Mouse (Mus musculus) lung, postnatal 14 days (tissue): Measurements from ENCODE around the gene Ltbp1.

Experiments used
- DNase-seq: peaks from one replicate; pipeline ENCODE4 v3.0.0; 2021

Gene Ltbp1

DNA sequence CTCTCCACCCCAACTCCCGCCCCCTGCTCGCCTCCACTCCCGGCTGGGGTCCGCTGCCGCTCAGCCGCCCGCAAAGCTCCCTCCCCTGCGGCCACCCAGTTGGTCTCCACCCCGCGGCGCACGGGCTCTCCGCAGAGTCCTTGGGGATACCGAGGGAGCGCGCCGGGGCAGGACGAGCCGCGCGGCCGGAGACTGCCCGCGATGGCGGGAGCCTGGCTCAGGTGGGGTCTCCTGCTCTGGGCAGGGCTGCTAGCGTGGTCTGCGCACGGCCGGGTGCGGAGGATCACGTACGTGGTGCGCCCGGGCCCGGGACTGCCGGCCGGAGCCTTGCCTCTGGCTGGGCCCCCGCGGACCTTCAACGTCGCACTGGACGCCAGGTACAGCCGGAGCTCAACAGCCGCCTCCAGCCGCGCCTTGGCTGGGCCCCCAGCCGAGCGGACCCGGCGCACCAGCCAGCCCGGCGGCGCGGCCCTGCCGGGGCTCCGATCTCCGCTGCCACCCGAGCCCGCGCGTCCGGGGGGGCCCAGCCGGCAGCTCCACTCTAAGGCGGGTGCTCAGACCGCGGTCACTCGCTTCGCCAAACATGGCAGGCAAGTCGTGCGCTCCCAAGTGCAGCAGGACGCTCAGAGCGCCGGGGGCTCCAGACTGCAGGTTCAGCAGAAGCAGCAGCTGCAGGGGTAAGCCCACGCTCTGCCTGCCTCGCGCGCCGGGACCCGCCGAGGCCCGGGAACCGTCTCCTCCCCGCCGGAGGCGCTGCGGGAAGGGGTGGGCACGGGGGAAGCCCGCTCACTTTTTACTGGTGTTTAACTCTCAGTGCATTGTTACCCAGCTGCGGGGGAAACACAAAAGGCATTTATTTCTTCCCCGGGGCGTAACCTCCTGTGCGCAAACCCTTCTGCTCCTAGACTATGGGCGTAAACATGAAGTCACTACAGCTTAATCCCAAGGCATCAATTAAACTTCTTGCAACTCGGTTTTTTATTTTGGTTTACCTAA is 615 bp downstream of the Ltbp1 start:
- peak; percentile 40 for DNase-seq

GRCm38 (mm10) chr17:75010955-75011354 is 5.6 kb downstream of the Ltbp1 start:
- DNase-seq, result no peak

GRCm38 (mm10) chr17:75013211-75013610 is 7.8 kb downstream of the Ltbp1 start:
- no peak for DNase-seq

GRCm38 (mm10) chr17:75013868-75014267 is 8.5 kb downstream of the Ltbp1 start:
- DNase-seq, result no peak

GRCm38 (mm10) chr17:75014601-75015356 is 9.4 kb downstream of the Ltbp1 start:
- DNase-seq, result no peak

- no peak for DNase-seq
Measured at GRCm38 (mm10) chr17:75015546-75015945, 10.2 kb downstream of the Ltbp1 start.

DNA sequence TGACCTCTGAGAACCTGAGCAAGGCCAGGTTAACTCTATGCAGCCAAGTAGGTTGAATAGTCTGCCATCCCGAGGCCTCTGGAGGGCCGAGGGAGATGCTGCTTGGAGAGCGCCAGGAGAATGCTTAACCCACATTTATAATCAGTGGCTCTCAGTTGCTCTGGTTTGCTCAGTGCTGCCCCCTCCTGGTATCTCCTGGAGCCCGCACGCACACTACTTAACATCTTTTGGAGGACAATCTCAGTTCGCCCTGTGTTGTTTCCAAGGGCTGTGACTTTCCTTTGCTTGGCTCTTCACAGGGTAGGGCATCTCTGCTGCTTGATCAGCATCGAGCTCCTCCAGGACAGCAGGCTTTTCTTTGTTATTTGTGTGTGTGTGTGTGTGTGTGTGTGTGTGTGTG is 12.1 kb downstream of the Ltbp1 start:
- DNase-seq, result peak; percentile 35

- no peak for DNase-seq
Measured at GRCm38 (mm10) chr17:75018142-75018541, 12.8 kb downstream of the Ltbp1 start.

GRCm38 (mm10) chr17:75020026-75020425 is 14.7 kb downstream of the Ltbp1 start:
- DNase-seq, result no peak

- DNase-seq, result no peak
Measured at GRCm38 (mm10) chr17:75020619-75021018, 15.3 kb downstream of the Ltbp1 start.

DNA sequence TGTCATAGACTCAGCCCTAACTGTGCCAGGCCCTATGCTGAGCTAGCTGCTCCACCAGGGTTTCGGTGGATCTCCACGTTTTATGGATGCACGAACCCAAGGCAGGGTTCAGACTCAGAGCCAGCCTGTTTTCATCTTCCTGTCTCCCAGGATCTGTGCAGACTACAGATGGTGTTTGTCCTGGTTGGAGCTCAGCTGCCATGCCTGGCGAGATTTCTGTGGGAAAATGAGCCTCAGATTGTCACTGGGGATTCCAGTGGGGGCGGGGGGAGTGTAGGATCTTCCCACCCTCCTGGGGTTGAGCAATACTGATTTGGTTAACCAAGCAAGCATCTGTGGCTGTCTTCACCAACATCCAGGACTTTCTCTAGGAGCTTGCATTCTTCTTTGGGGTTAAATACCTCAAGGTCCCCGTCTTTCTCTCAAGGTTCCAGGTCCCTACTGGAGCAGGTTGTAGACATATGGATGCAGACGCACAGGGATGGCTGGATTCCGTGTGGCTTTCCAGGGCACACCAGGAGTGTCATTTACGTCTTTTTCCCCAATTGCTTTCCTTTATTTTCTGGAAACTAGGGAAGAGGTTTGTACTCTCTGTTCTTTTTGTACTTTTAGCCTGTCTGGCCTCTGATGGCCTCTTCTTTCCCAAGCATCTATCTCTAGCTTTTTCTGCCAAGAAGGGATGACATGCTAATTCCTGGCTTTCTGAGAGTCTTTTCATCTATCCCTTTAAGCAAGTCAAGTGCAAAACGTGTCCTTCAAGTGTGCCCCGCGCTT is 22.2 kb downstream of the Ltbp1 start:
- DNase-seq, result no peak

- DNase-seq, result no peak
Measured at GRCm38 (mm10) chr17:75033356-75033755, 28.0 kb downstream of the Ltbp1 start.

DNA sequence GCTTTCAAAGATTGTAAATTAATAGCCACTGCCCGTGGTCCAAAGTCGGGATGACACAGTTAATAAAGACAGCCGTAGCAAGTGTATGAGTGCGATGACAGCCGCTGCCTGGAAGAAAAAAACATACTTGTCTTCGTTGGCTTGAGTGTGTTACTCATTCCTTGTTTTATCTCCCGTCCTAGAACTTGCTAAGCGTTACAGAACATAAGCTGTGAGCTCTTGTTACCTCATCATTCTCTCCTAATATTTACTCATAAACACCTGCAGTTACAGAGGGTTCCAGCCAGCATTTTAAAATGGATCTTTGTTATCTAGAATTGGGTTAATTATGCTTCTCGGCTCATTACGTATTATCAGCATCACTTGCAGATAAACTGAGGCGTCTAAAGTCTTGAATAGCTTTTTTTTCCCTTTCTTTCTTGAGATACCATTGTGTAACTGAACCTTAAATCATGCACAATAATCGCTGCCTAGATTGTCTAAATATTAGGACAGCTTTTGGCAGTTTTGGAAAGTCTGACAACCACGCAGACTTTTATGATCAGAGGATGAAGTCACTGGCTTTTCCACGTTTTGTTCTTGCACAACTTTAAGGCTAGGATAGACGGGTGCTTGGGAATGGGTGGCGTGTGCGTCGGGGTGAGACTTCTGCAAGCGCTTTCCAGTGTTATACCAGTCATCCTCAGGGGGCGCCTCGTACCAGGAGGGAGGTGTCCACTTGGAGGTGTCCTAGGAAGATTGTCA is 28.7 kb downstream of the Ltbp1 start:
- peak; percentile 7 for DNase-seq

DNA sequence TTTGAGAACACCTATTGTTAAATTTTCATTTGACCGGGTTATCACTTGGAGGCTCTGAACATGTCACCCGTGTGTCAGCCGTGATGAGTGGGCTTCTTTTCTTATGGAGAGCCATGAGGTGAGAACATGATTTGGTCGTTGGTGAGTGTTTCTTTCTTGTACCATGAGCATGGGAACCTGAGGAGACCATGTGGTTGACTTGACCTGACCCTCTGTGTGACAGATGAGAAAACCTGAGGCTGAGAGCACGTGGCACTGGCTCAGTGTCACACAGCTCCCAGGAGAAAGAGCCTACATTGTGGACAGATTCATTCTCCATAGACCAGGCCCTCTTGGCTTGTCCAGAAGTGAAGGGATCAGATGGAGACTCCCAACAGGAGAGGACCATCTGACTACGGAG is 31.5 kb downstream of the Ltbp1 start:
- DNase-seq, result no peak

GRCm38 (mm10) chr17:75039017-75039416 is 33.6 kb downstream of the Ltbp1 start:
- no peak for DNase-seq

- DNase-seq, result no peak
Measured at GRCm38 (mm10) chr17:75049366-75049969, 44.1 kb downstream of the Ltbp1 start.

- DNase-seq, result no peak
Measured at GRCm38 (mm10) chr17:75051440-75051925, 46.1 kb downstream of the Ltbp1 start.

- no peak for DNase-seq
Measured at GRCm38 (mm10) chr17:75055235-75055634, 49.9 kb downstream of the Ltbp1 start.

- DNase-seq, result no peak
Measured at GRCm38 (mm10) chr17:75055961-75056360, 50.6 kb downstream of the Ltbp1 start.

DNA sequence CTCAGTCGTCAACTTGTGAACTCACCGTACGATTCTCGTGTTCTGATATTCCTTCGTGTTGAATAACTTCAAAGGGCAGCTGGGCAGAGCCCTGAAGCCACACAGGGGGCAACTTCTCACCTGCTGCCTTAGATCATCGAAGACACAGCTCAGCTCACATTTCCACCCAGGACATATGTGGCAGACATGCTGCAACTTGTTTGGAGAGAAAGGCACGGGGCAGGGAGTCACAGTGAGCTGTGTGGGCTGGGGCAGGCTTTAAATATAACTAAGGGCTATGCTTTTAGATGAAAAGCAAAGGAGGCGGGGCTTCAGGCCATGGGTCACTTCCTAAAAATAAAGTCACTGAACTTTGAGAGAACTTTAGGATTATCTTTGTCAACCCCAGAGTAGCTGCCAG is 51.3 kb downstream of the Ltbp1 start:
- DNase-seq, result no peak

DNA sequence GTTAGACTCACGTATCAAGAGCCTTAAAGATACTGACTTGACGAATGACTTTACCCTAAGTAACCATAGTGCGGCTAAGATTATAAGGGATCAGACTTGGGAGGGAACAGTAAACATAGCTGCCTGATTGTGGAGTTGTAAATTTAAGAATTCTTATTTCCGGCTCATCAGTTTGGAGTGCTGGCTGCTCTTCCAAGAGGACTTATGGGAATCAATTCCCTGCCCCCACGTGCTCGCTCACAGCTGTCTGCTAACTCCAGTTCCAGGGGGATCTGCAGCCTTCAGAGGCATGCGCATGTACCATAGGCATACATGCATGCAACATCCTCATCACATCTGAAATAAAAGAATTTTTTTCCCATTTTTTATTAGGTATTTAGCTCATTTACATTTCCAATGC is 61.0 kb downstream of the Ltbp1 start:
- no peak for DNase-seq

GRCm38 (mm10) chr17:75067314-75067713 is 61.9 kb downstream of the Ltbp1 start:
- DNase-seq, result no peak
